Mouse (Mus musculus): Measurements from ENCODE around the gene Kcnj15. TPM values are rescaled to one million over a fixed set of nuclear protein-coding genes. Genes with fewer than 3 reads are reported as not detected.

The Kcnj15 gene
- not detected in 2 replicates for total RNA-seq (2015; ENCODE audit: low replicate concordance)
- not detected in 2 replicates for total RNA-seq (2017; ENCODE audit: low replicate concordance)

- no peak for ATAC-seq (replicated peaks; ENCODE audit: low FRiP score, poor library complexity, severe bottlenecking)
Observed at GRCm38 (mm10) chr16:95257266-95257894, at the start of gene Kcnj15. Gene Kcnj15 (plus strand): TSS chr16:95257558.

GRCm38 (mm10) chr16:95208243-95208642 is 49.1 kb upstream of the Kcnj15 start:
- no peak for ATAC-seq (replicated peaks; ENCODE audit: low FRiP score, poor library complexity, severe bottlenecking)

- ATAC-seq (replicated peaks; ENCODE audit: low FRiP score, poor library complexity, severe bottlenecking): no peak
Observed at GRCm38 (mm10) chr16:95209011-95209466, 48.3 kb upstream of the Kcnj15 start.

GRCm38 (mm10) chr16:95214251-95215197 is 42.8 kb upstream of the Kcnj15 start:
- no peak for ATAC-seq (replicated peaks; ENCODE audit: low FRiP score, poor library complexity, severe bottlenecking)

- ATAC-seq (replicated peaks; ENCODE audit: low FRiP score, poor library complexity, severe bottlenecking): no peak
Observed at GRCm38 (mm10) chr16:95215782-95216181, 41.6 kb upstream of the Kcnj15 start.

- ATAC-seq (replicated peaks; ENCODE audit: low FRiP score, poor library complexity, severe bottlenecking): no peak
Observed at GRCm38 (mm10) chr16:95216346-95216745, 41.0 kb upstream of the Kcnj15 start.

- no peak for ATAC-seq (replicated peaks; ENCODE audit: low FRiP score, poor library complexity, severe bottlenecking)
Observed at GRCm38 (mm10) chr16:95216824-95217223, 40.5 kb upstream of the Kcnj15 start.

GRCm38 (mm10) chr16:95218783-95219182 is 38.6 kb upstream of the Kcnj15 start:
- ATAC-seq (replicated peaks; ENCODE audit: low FRiP score, poor library complexity, severe bottlenecking): no peak

- ATAC-seq (replicated peaks; ENCODE audit: low FRiP score, poor library complexity, severe bottlenecking): no peak
Observed at GRCm38 (mm10) chr16:95219459-95219858, 37.9 kb upstream of the Kcnj15 start.

- ATAC-seq (replicated peaks; ENCODE audit: low FRiP score, poor library complexity, severe bottlenecking): no peak
Observed at GRCm38 (mm10) chr16:95221051-95221450, 36.3 kb upstream of the Kcnj15 start.

- ATAC-seq (replicated peaks; ENCODE audit: low FRiP score, poor library complexity, severe bottlenecking): no peak
Observed at GRCm38 (mm10) chr16:95222026-95222718, 35.2 kb upstream of the Kcnj15 start.

GRCm38 (mm10) chr16:95223435-95223834 is 33.9 kb upstream of the Kcnj15 start:
- no peak for ATAC-seq (replicated peaks; ENCODE audit: low FRiP score, poor library complexity, severe bottlenecking)

GRCm38 (mm10) chr16:95225285-95225684 is 32.1 kb upstream of the Kcnj15 start:
- ATAC-seq (replicated peaks; ENCODE audit: low FRiP score, poor library complexity, severe bottlenecking): no peak

- ATAC-seq (replicated peaks; ENCODE audit: low FRiP score, poor library complexity, severe bottlenecking): no peak
Observed at GRCm38 (mm10) chr16:95231768-95232167, 25.6 kb upstream of the Kcnj15 start.

- no peak for ATAC-seq (replicated peaks; ENCODE audit: low FRiP score, poor library complexity, severe bottlenecking)
Observed at GRCm38 (mm10) chr16:95234891-95235548, 22.3 kb upstream of the Kcnj15 start.

- ATAC-seq (replicated peaks; ENCODE audit: low FRiP score, poor library complexity, severe bottlenecking): no peak
Observed at GRCm38 (mm10) chr16:95239209-95239925, 18.0 kb upstream of the Kcnj15 start.

- ATAC-seq (replicated peaks; ENCODE audit: low FRiP score, poor library complexity, severe bottlenecking): no peak
Observed at GRCm38 (mm10) chr16:95240688-95241087, 16.7 kb upstream of the Kcnj15 start.

- ATAC-seq (replicated peaks; ENCODE audit: low FRiP score, poor library complexity, severe bottlenecking): no peak
Observed at GRCm38 (mm10) chr16:95241581-95241980, 15.8 kb upstream of the Kcnj15 start.

GRCm38 (mm10) chr16:95242114-95242513 is 15.2 kb upstream of the Kcnj15 start:
- no peak for ATAC-seq (replicated peaks; ENCODE audit: low FRiP score, poor library complexity, severe bottlenecking)
